Mouse (Mus musculus) right cerebral cortex, adult 2 months (tissue): ENCODE measurements around the gene Dynll1.
"Not testable (repeated sequence)": the region's sequence is repeated elsewhere in the genome, so short reads cannot be mapped to it uniquely, and the experiment has no call there.

Source experiments
- DNase-seq, 2 experiments: peaks; one replicate each; pipeline ENCODE4 v3.0.0; 2021 to 2022; ENCODE audit warnings: low spot score in 2 of 2

The Dynll1 gene

GRCm38 (mm10) chr5:115312816-115313667 is 12.2 kb upstream of the Dynll1 start:
- no peak for DNase-seq

- no peak for DNase-seq
Observed at GRCm38 (mm10) chr5:115312354-115312753, 11.6 kb upstream of the Dynll1 start.

- DNase-seq = not testable (repeated sequence)
Observed at GRCm38 (mm10) chr5:115302190-115302589, 1.4 kb upstream of the Dynll1 start.

GRCm38 (mm10) chr5:115301615-115302014 is 816 bp upstream of the Dynll1 start:
- DNase-seq = peak in 1 of 2 experiments; percentile 34

- DNase-seq = peak; percentile 55 to 61
Observed at GRCm38 (mm10) chr5:115300035-115300744, 609 bp downstream of the Dynll1 start.

- no peak for DNase-seq
Observed at GRCm38 (mm10) chr5:115296347-115296746, 4.5 kb downstream of the Dynll1 start.

GRCm38 (mm10) chr5:115294173-115294572 is 6.6 kb downstream of the Dynll1 start:
- DNase-seq = no peak

- no peak for DNase-seq
Observed at GRCm38 (mm10) chr5:115284735-115285134, 16.1 kb downstream of the Dynll1 start.

- no peak for DNase-seq
Observed at GRCm38 (mm10) chr5:115280050-115280687, 20.6 kb downstream of the Dynll1 start.

GRCm38 (mm10) chr5:115279226-115280049 is 21.4 kb downstream of the Dynll1 start, which contains the start of gene Coq5:
Gene Coq5 (plus strand): TSS chr5:115279666.
- peak; percentile 88 to 89 for DNase-seq

- no peak for DNase-seq
Observed at GRCm38 (mm10) chr5:115278785-115279184, 22.0 kb downstream of the Dynll1 start.

GRCm38 (mm10) chr5:115278053-115278452 is 22.7 kb downstream of the Dynll1 start:
- no peak for DNase-seq

- DNase-seq = no peak
Observed at GRCm38 (mm10) chr5:115275998-115276397, 24.8 kb downstream of the Dynll1 start.

GRCm38 (mm10) chr5:115274771-115275170 is 26.0 kb downstream of the Dynll1 start:
- DNase-seq = no peak

- no peak for DNase-seq
Observed at GRCm38 (mm10) chr5:115274353-115274752, 26.4 kb downstream of the Dynll1 start.

GRCm38 (mm10) chr5:115273549-115274135 is 27.2 kb downstream of the Dynll1 start:
- DNase-seq = no peak

- peak; percentile 99 to 100 for DNase-seq
Observed at GRCm38 (mm10) chr5:115272812-115273548, 27.8 kb downstream of the Dynll1 start, which contains the start of gene Rnf10. Gene Rnf10 (minus strand): TSS chr5:115272898.

- peak; percentile 29 to 36 for DNase-seq
Observed at GRCm38 (mm10) chr5:115271931-115272811, 28.6 kb downstream of the Dynll1 start.

GRCm38 (mm10) chr5:115269969-115270368 is 30.8 kb downstream of the Dynll1 start:
- no peak for DNase-seq
